Mouse (Mus musculus) colon, adult 2 months (tissue): ENCODE measurements around the gene Mcm8. TPM values are rescaled to one million over a fixed set of nuclear protein-coding genes. Genes with fewer than 3 reads are reported as not detected.

Experiments used
- polyA plus RNA-seq: library from polyadenylated mRNA; depleted of rRNA; stranded (reverse); fragments of >200 nt; gene quantifications from 2 replicates; pipeline ENCODE4 v1.2.3, GENCODE M21; 2012; rRNA removed

Mcm8 gene
- 0.71 and 0.84 TPM in 2 replicates for polyA plus RNA-seq

DNA sequence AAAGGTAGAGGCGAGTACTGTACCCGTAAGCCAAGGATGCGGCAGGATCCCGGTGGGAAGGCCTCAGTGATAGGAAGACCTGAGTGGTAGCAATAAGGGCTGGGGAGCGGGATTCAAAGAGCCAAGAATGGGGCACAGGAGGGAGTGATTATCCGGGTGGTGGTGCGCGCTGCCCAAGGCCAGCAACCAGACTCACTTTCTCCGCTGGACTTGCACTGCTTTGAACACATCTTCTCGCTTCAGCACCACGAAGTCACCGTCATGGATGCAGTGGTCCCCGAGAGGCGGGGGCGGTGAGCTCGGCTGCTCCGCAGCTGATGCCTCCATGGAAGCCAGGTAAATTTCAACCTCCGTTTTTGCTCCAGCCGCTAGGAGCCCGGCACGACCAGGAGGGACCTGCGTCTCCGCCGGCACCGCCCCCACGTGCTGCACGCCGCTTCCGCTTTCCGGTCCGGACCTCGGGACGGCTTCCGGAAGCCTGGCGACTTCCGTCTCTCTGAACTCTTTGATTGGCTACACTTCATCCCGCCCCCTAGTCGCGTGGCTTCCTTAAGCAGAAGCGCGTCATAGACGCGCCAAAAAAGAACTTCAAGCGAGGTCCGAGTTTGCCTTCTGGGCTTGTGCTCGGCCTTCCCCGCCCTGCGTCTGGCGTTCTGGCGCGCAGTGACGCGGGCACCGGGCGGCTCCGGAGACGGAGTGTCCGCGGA, at the start of gene Mcm8, which contains the start of gene Trmt6:
Gene Mcm8 (plus strand): TSS at position 534 of the 707 bp plus-strand sequence.
Gene Trmt6 (minus strand): TSS at position 448 of the 707 bp plus-strand sequence.

DNA sequence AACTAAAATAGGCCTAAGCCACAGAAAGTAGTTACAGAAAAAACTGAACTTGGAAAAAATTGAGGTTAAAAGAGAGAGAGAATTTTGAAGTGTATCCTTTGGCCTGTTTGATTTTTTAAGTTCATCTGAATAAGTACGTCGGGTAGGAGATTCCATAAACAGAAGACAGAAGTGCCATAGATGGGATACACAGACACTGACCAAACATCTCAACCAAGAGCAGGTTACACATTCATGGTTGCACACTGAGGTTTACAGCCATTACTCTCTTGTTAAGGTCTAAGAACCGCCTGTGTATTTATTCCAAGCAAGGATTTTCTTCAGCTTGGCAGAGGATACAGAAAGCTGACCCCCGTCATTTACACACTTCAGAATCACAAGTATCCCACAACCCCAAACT, 35.0 kb upstream of the Mcm8 start, which contains the start of gene Chgb:
Gene Chgb (plus strand): TSS at position 301 of the 400 bp plus-strand sequence.

DNA sequence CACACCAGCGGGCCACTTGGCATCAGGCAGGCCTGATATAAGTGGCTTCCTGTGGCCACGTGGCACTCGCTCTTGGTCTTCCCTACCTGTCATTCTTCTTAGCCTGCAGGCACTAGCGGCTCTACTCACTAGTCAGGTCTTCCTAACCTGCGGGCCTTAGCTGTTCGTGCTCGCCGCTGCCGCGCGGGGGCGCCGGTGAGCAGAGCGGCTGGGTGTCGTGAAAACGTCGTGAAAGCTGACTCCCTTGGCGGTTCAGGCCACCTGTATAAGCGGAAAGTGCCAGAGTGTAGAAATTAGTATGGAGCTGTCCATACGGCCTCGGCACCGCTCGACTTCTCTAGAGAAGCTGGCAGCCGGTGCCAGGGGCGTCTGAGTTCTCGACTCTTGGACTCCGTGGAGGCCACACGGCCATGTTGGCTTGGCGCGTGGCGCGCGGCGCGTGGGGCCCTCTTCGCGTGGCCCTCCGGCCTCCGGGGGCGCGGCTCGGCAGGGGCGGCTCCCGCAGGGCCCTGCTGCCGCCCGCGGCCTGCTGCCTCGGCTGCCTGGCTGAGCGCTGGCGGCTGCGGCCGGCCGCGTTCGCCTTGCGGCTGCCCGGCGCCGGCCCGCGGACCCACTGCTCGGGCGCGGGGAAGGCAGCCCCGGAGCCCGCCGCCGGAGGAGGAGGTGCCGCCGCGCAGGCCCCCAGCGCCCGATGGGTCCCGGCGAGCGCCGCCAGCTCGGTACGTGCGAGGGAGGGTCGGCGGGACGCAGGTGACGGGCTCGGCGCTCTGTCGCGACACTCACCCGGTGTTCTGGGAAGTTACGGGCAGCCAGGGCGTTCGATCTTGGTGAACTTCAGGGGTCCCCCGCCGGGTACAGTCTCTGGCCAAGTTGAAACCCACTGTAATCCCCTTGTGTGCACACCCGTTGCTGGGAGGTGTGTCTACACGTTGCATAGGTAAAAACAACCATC, 30.7 kb downstream of the Mcm8 start, which contains the start of gene Crls1:
Gene Crls1 (plus strand): TSS at position 260 of the 952 bp plus-strand sequence.

DNA sequence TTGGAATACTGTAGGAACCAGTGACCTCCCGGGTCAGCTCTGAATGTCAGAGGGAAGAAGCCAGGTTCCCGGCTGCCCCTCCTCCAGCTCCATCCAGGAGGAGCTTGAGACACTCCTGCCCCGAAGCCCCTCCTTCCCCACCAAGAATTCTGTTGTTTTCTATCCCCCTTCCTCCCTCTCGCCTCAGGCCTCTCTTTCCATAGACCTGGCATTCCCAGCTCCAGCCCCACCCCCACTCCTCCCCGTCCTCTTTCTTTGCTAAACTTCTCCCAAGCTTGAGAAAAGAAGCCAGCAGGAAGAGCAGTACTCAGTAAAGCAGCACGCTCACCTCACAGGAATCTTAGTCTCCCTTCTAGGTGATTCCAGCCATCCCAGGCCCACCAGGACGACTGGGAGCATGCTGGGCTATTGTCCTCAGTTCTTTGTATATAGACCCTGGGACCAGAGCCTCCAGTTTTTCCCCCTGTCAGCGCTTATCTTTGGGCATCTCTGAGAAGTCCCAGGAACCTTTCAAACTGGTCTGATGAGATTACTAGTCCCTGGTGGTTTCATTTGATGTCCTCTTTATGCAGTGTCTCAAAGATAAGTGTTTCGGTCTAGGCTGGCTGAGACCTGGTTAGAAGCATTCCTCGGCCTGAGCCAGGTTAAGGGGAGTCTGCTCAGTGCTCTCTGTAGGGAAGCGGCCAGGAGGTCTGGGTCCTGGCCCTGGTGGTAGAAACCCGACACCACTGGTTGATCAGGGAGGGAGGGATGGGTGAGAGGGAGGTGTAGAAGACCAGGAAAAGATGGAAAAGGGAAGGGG, 65.1 kb downstream of the Mcm8 start, which contains the start of gene Lrrn4:
Gene Lrrn4 (minus strand): TSS at position 48 of the 802 bp plus-strand sequence.

Other genes with a start within 250 kb of the Mcm8 start
- 3.5 and 3.6 TPM in 2 replicates for gene Gpcpd1, start 228.4 kb upstream of the Mcm8 start, polyA plus RNA-seq
- 6.8 and 8.7 TPM in 2 replicates for gene Shld1, start 129.2 kb upstream of the Mcm8 start, polyA plus RNA-seq
- gene Chgb, start 34.9 kb upstream of the Mcm8 start, polyA plus RNA-seq, result 18.5 and 38.7 TPM in 2 replicates
- 1.7 and 2.3 TPM in 2 replicates for gene Trmt6, start 86 bp upstream of the Mcm8 start, polyA plus RNA-seq
- gene Crls1, start 30.5 kb downstream of the Mcm8 start, polyA plus RNA-seq, result 83.7 and 105 TPM in 2 replicates
- gene Lrrn4, start 64.8 kb downstream of the Mcm8 start, polyA plus RNA-seq, result 3.1 and 4.9 TPM in 2 replicates
- gene Fermt1, start 129.8 kb downstream of the Mcm8 start, polyA plus RNA-seq, result 36.8 and 40.6 TPM in 2 replicates